Mouse (Mus musculus) cerebellum, adult (tissue): ENCODE data around the gene Auts2.

Experiments used
- ATAC-seq: cut with Nextera tagmentation; 2 replicates; pipeline ENCODE4 v1.9.2; 2017; ENCODE audit warnings: mild to moderate bottlenecking, moderate library complexity, mixed read lengths; ENCODE audit not compliant: insufficient number of reproducible peaks, low FRiP score, low TSS enrichment

Auts2 gene

DNA sequence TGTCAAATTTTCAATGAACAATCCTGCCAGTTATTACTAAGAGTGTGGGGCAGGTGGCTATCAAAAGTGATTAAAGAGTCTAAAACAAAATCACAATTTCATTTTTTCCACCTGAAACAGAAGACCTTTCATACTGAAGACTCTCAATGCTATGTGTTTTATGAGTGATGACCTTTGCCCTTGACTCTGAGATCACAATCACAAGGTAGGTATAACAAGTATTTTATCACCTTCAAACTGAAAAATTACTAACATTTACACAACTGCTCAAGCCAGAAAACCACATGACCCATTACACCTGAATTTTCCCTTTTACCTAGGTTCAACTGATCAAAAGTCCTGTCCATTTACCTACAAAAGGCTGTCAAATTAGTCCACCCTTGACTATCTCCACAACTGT, 582.7 kb downstream of the Auts2 start:
- ATAC-seq = no peak

- ATAC-seq = no peak
These were observed 586.1 kb downstream of the Auts2 start for GRCm38 (mm10) chr5:131956998-131957397.

GRCm38 (mm10) chr5:131956090-131956489, 587.1 kb downstream of the Auts2 start:
- ATAC-seq = no peak

DNA sequence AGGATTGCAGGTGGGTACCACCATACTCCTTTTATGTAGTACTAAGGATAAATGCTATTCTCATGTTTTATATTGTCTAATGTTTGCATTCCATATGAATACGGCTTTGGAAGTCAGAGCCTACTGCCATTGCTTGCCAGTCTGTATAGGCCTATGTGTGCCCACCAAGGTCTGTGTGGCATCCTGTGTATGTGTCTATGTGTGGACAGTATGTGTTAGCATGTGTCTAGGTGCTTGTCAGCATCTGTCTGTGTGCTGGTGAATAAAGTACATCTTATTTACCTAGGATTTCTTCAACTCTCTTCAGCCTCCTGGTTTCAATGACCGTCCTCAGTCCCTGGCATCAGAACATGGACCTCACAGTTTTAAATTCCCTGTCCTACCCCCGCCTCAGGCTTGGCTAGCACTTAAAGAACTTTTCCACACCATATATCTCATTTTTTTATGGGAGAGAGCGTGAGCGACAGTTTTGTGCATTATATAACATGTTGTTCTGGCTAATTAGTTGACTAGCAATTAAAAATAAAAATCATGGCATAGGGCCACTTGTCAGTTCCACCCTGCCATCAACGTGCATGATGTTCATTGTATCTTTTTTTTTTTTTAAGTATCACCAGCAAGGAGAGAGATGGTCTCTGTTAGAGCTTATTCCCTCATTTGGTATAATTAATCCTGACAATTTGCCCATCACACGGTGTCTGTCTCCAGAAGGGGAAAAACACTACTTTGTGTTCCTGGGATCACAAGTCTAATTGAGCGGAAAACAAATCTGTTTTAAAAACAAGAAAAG, 587.7 kb downstream of the Auts2 start:
- ATAC-seq = no peak

DNA sequence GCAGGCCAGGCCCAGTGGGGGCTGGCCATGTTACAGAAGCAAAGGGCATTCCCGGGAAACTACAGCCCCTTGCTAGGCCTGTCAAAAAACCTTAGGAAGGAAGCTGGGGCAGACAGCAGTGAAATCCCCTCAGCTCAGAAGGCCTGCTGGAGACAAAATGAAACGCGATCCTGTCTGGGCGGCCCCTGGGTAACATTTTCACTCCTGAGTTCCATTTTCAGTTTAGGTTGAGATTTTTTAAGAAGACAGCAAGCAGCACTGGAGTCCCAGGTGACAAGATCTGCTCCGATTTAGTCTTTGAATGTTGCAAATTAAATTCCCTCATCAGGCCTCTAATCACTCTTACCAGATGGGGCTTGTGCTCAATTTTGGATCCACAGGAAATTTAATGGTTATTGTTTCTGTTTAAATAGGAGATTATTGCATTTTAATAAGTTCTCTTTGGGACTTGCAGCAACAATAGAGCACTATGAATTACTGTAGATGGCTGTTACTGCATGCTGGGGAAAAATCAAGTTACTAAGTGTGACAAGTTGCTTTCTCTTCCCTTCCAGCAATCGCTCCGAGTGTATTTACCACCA, 594.5 kb downstream of the Auts2 start:
- no peak for ATAC-seq

- no peak for ATAC-seq
These were observed 596.3 kb downstream of the Auts2 start for GRCm38 (mm10) chr5:131946801-131947200.

GRCm38 (mm10) chr5:131944761-131945160, 598.4 kb downstream of the Auts2 start:
- ATAC-seq = no peak

- ATAC-seq = no peak
These were observed 614.4 kb downstream of the Auts2 start for GRCm38 (mm10) chr5:131928696-131929095.

DNA sequence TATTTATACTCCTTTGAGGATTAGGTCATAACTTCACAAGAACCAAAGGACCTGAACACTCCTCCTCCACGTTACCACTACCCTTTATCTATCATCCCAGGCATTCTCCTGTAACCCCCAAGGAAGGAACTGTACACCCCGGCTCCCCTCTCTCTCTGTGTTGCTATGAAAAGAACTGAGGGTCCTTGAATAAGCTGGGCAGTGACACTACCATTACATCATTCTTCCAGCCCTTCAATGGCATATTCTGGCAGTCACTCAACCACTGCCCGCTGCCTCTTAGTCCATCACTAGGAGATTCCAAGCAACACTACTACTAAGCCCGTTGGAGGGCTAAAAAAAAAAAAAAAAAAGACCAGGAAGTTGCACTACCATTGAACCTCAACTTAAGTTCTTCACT, 620.4 kb downstream of the Auts2 start:
- ATAC-seq = no peak

GRCm38 (mm10) chr5:131922118-131922517, 621.0 kb downstream of the Auts2 start:
- no peak for ATAC-seq

- no peak for ATAC-seq
These were observed 623.0 kb downstream of the Auts2 start for GRCm38 (mm10) chr5:131919983-131920777.

DNA sequence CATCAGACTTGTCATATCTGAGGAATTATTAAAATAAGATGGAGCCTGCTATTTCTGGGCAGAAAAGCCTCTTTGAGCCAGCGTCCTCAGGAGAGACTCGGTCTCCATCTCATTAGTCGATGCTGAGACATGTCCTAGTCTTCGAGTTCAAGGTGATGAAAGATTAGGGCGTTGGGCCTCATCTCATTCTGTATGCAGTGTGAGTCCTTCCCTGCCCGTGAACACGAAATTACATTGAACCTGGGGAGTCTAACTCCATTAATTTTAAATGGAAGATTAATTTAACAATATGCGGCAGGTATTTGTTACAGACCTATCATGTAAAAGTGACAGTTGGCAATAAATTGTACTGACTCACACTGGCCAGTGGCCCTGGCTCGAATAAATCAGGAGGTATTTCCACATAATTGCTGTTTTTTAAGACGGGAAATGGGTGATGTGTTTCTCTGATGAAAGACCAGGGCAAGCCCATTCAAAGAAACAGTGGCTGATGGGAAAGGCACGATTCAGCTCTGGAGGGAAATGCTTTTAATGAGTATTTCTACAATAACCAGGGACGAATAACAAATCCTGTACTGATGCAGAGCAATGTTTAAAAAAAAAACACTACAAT, 626.2 kb downstream of the Auts2 start:
- no peak for ATAC-seq

DNA sequence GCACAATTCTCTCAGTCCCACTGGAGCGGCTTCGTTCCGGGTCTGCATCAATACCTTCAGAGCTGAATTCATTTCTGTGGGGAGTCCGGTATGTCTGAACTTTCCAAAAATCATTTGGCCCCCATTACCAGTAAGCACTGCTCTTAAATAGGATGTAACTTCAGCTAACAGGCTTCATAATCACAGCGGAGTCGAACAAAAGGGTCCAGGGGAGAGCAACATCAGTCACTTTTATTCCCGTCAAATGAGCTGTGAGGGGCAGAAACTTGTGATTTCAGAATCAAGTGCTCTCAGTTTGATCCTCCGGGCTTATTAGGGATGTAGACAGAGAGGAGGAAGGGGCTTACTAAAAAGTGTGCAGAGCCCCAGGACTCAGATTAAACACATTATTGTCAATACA, 629.6 kb downstream of the Auts2 start:
- no peak for ATAC-seq

- ATAC-seq = no peak
These were observed 630.2 kb downstream of the Auts2 start for GRCm38 (mm10) chr5:131912983-131913382.

- no peak for ATAC-seq
These were observed 636.8 kb downstream of the Auts2 start for GRCm38 (mm10) chr5:131906313-131906712.

DNA sequence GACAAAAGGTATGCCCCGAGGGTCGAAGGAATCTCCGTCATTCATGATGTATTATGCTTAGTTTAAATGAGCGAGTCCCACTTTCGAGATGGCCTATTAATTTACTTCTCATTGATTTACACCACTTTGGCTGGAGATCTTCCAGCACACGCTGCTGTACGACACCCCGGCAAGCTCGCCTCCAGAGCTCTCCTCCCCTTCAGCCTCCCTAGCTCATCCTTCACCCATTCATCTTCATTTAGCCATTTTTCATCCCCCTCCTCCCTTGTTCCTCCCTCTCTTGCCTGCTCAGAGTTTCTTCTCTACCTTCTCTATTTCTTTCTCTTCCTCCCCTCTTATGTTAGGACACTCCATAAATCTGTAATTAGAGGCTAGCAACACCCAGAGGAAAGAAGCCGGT, 638.7 kb downstream of the Auts2 start:
- ATAC-seq = no peak

- no peak for ATAC-seq
These were observed 645.0 kb downstream of the Auts2 start for GRCm38 (mm10) chr5:131898048-131898638.

GRCm38 (mm10) chr5:131886636-131887035, 656.5 kb downstream of the Auts2 start:
- ATAC-seq = no peak

DNA sequence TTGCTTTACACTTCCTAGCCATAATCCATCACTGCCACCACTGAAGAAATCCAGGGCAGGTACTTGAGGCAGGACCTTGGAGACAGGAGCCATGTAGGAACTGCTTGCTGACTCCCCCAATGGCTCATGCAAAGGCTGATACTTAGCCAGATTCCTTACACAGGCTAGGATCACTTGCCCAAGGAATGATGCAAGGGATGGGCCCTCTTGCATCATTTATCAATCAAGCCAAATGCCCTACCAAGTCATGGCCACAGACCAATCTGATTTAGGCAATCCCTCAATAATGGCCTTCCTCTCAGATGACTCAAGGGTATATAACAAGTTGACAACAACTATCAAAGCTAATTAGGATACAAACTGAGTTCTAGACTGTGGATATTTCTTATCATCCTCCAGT, 666.6 kb downstream of the Auts2 start:
- ATAC-seq = no peak

DNA sequence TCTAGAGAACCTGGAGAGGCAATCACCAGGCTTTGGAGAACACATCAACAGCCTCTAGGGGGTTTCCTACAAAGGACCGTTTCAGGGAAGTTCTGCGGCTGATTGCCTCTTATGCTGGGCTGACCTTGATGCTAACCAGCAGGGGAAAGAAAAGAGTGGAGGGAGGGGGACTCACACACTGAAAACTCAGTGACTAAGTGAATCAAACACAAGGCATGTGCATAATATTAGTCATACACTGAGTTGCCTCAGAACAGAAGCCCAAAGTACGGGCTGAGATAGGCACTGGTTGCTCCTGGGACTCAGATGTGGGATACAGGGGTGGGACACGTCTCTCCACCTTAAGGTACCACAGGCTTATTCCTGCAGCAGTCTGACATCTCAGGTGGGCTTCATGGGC, 667.2 kb downstream of the Auts2 start:
- no peak for ATAC-seq

- ATAC-seq = peak; percentile 70; the same call in 1 of the 2 replicates
These were observed 670.0 kb downstream of the Auts2 start for GRCm38 (mm10) chr5:131873116-131873515.
